Mouse (Mus musculus): ENCODE results near the gene Sftpd.

Gene Sftpd

GRCm38 (mm10) chr14:41160743-41161142 is 24.2 kb downstream of the Sftpd start:
- Histone ChIP-seq H3K4me1 (replicated peaks; ENCODE audit: low read depth, low read length) (no peaks in the 10 kb centered on the region), H3K27me3 (ENCODE audit: insufficient read depth, low read length) (no peaks in the 10 kb centered on the region), H3K4me3 (replicated peaks; ENCODE audit: low read length) (no peak overlapping the region), H3K9me3 (ENCODE audit: low read length) (no peaks in the 10 kb centered on the region), H3K36me3 (ENCODE audit: insufficient read depth, low read length) (no peaks in the 10 kb centered on the region)
- TF ChIP-seq NANOG (IDR thresholded peaks at IDR 0.05; ENCODE audit: borderline replicate concordance, low read length) (no peak), CTCF (conservative IDR thresholded peaks at IDR 0.05; ENCODE audit: low read length) (no peak), POU5F1 (IDR thresholded peaks at IDR 0.05; ENCODE audit: borderline replicate concordance, low read length) (no peak)

GRCm38 (mm10) chr14:41160076-41160475 is 24.9 kb downstream of the Sftpd start:
- Histone ChIP-seq H3K4me3 (replicated peaks; ENCODE audit: low read length) (no peak overlapping the region), H3K36me3 (ENCODE audit: insufficient read depth, low read length) (no peaks in the 10 kb centered on the region), H3K9me3 (ENCODE audit: low read length) (no peaks in the 10 kb centered on the region), H3K4me1 (replicated peaks; ENCODE audit: low read depth, low read length) (no peaks in the 10 kb centered on the region), H3K27me3 (ENCODE audit: insufficient read depth, low read length) (no peaks in the 10 kb centered on the region)
- TF ChIP-seq NANOG (IDR thresholded peaks at IDR 0.05; ENCODE audit: borderline replicate concordance, low read length) (no peak), CTCF (conservative IDR thresholded peaks at IDR 0.05; ENCODE audit: low read length) (no peak), POU5F1 (IDR thresholded peaks at IDR 0.05; ENCODE audit: borderline replicate concordance, low read length) (no peak)

DNA sequence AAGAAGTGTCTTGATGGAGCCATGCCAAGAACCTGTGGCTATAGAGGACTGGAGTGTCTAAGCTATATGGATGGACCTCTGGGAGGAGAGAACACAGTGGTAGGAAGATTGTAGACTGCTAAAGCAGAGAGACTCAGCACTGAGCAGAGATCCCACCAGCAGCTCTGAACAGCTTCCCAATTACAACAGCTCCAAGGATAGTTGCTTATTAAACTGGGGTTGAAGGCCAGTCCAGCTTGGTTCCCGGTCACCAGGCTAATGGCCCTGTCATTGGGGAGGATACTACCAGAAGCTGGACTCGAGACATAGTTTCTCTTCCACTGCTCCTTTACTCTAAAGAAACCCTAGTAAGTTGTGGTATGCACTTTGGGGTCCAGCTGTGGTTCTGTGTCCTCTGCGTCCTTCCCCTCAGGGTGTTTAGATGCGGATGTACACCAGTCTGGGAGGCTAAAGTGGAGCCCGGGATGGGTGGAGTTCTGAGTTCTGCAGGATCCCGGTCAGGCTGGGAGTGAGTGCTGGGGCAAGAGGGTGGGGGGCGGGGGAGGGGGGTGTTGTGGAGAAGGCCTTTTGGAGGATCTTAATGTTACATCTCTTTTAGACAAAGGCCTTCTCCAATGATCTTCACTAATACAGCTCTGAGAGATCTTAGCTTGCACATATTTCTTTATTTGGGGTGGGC is 33.6 kb downstream of the Sftpd start, which contains the start of gene Mbl1:
Mbl1 (plus strand) TSS at position 239 of the 679 bp plus-strand sequence.
- Histone ChIP-seq H3K4me1 (replicated peaks; ENCODE audit: low read depth, low read length) (no peaks in the 10 kb centered on the region), H3K27me3 (ENCODE audit: insufficient read depth, low read length) (no peaks in the 10 kb centered on the region), H3K4me3 (replicated peaks; ENCODE audit: low read length) (no peak within 1 kb of the TSS), H3K36me3 (ENCODE audit: insufficient read depth, low read length) (no peaks in the 10 kb centered on the region), H3K9me3 (ENCODE audit: low read length) (no peaks in the 10 kb centered on the region)
- TF ChIP-seq POU5F1 (IDR thresholded peaks at IDR 0.05; ENCODE audit: borderline replicate concordance, low read length) (no peak), CTCF (conservative IDR thresholded peaks at IDR 0.05; ENCODE audit: low read length) (no peak), NANOG (IDR thresholded peaks at IDR 0.05; ENCODE audit: borderline replicate concordance, low read length) (no peak)

DNA sequence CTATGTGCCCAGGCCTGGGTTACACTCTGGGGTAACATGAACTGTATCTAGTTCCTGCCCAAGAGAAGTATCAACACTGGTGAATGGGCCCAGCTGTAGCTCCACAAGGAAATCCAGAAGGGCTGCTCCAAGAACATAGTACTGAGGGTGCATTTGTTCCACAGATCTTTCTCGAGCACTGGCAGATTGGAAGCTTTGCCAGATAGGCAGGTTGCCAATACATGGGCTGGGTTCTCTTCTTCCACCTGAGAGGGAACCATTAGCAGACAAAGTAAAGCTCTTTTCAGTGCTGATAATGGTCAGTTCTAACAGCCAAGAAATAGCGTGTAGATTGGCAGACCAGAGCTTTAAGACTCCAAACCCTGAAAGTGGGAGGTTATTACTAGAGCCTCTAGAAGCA is 37.6 kb downstream of the Sftpd start:
- Histone ChIP-seq H3K9me3 (ENCODE audit: low read length) (no peaks in the 10 kb centered on the region), H3K36me3 (ENCODE audit: insufficient read depth, low read length) (no peaks in the 10 kb centered on the region), H3K4me1 (replicated peaks; ENCODE audit: low read depth, low read length) (no peaks in the 10 kb centered on the region), H3K4me3 (replicated peaks; ENCODE audit: low read length) (no peak overlapping the region), H3K27me3 (ENCODE audit: insufficient read depth, low read length) (no peaks in the 10 kb centered on the region)
- TF ChIP-seq NANOG (IDR thresholded peaks at IDR 0.05; ENCODE audit: borderline replicate concordance, low read length) (no peak), POU5F1 (IDR thresholded peaks at IDR 0.05; ENCODE audit: borderline replicate concordance, low read length) (no peak), CTCF (conservative IDR thresholded peaks at IDR 0.05; ENCODE audit: low read length) (no peak)

GRCm38 (mm10) chr14:41146922-41147321 is 38.0 kb downstream of the Sftpd start:
- TF ChIP-seq NANOG (IDR thresholded peaks at IDR 0.05; ENCODE audit: borderline replicate concordance, low read length) (no peak), CTCF (conservative IDR thresholded peaks at IDR 0.05; ENCODE audit: low read length) (no peak), POU5F1 (IDR thresholded peaks at IDR 0.05; ENCODE audit: borderline replicate concordance, low read length) (no peak)
- no peaks in the 10 kb centered on the region for H3K9me3 ChIP-seq (ENCODE audit: low read length)
- H3K36me3 ChIP-seq (ENCODE audit: insufficient read depth, low read length) = no peaks in the 10 kb centered on the region
- no peaks in the 10 kb centered on the region for H3K27me3 ChIP-seq (ENCODE audit: insufficient read depth, low read length)
- H3K4me1 ChIP-seq (replicated peaks; ENCODE audit: low read depth, low read length) = no peaks in the 10 kb centered on the region
- no peak overlapping the region for H3K4me3 ChIP-seq (replicated peaks; ENCODE audit: low read length)

DNA sequence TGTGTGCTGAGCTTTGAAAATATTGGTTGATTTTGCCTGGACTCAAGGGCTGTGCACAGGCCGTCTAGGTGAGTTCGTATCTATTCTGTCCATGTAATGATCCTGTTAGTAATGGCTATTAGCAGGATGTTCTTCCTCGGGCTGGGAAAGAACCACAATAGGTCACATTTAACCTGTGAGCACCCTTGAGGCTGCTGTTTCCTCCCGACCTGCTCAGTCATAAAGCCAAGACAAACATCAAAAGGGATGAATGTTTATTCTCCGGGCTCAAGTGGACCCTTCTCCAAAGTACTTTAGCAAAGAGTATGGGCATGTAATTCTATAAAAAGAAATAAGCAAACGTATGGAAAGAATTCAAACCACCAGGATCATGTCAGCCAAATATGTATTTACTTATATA is 38.9 kb downstream of the Sftpd start:
- Histone ChIP-seq H3K36me3 (ENCODE audit: insufficient read depth, low read length) (no peaks in the 10 kb centered on the region), H3K27me3 (ENCODE audit: insufficient read depth, low read length) (no peaks in the 10 kb centered on the region), H3K9me3 (ENCODE audit: low read length) (no peaks in the 10 kb centered on the region), H3K4me1 (replicated peaks; ENCODE audit: low read depth, low read length) (no peaks in the 10 kb centered on the region), H3K4me3 (replicated peaks; ENCODE audit: low read length) (no peak overlapping the region)
- no peak for TF ChIP-seq POU5F1 (IDR thresholded peaks at IDR 0.05; ENCODE audit: borderline replicate concordance, low read length)
- no peak for TF ChIP-seq CTCF (conservative IDR thresholded peaks at IDR 0.05; ENCODE audit: low read length)
- no peak for TF ChIP-seq NANOG (IDR thresholded peaks at IDR 0.05; ENCODE audit: borderline replicate concordance, low read length)

GRCm38 (mm10) chr14:41140686-41141085 is 44.3 kb downstream of the Sftpd start:
- Histone ChIP-seq H3K4me1 (replicated peaks; ENCODE audit: low read depth, low read length) (no peaks in the 10 kb centered on the region), H3K36me3 (ENCODE audit: insufficient read depth, low read length) (no peaks in the 10 kb centered on the region), H3K4me3 (replicated peaks; ENCODE audit: low read length) (no peak overlapping the region), H3K27me3 (ENCODE audit: insufficient read depth, low read length) (no peaks in the 10 kb centered on the region), H3K9me3 (ENCODE audit: low read length) (no peaks in the 10 kb centered on the region)
- TF ChIP-seq NANOG (IDR thresholded peaks at IDR 0.05; ENCODE audit: borderline replicate concordance, low read length) (no peak), CTCF (conservative IDR thresholded peaks at IDR 0.05; ENCODE audit: low read length) (no peak), POU5F1 (IDR thresholded peaks at IDR 0.05; ENCODE audit: borderline replicate concordance, low read length) (no peak)

GRCm38 (mm10) chr14:41137006-41137405 is 47.9 kb downstream of the Sftpd start:
- Histone ChIP-seq H3K36me3 (ENCODE audit: insufficient read depth, low read length) (no peaks in the 10 kb centered on the region), H3K9me3 (ENCODE audit: low read length) (no peaks in the 10 kb centered on the region), H3K4me3 (replicated peaks; ENCODE audit: low read length) (no peak overlapping the region), H3K4me1 (replicated peaks; ENCODE audit: low read depth, low read length) (no peaks in the 10 kb centered on the region), H3K27me3 (ENCODE audit: insufficient read depth, low read length) (no peaks in the 10 kb centered on the region)
- TF ChIP-seq NANOG (IDR thresholded peaks at IDR 0.05; ENCODE audit: borderline replicate concordance, low read length) (no peak), POU5F1 (IDR thresholded peaks at IDR 0.05; ENCODE audit: borderline replicate concordance, low read length) (no peak), CTCF (conservative IDR thresholded peaks at IDR 0.05; ENCODE audit: low read length) (no peak)

- Histone ChIP-seq H3K4me1 (replicated peaks; ENCODE audit: low read depth, low read length) (no peaks in the 10 kb centered on the region), H3K9me3 (ENCODE audit: low read length) (no peaks in the 10 kb centered on the region), H3K27me3 (ENCODE audit: insufficient read depth, low read length) (no peaks in the 10 kb centered on the region), H3K36me3 (ENCODE audit: insufficient read depth, low read length) (no peaks in the 10 kb centered on the region), H3K4me3 (replicated peaks; ENCODE audit: low read length) (no peak within 1 kb of the TSS)
- no peak for TF ChIP-seq CTCF (conservative IDR thresholded peaks at IDR 0.05; ENCODE audit: low read length)
- TF ChIP-seq POU5F1 (IDR thresholded peaks at IDR 0.05; ENCODE audit: borderline replicate concordance, low read length) = no peak
- no peak for TF ChIP-seq NANOG (IDR thresholded peaks at IDR 0.05; ENCODE audit: borderline replicate concordance, low read length)
Measured at GRCm38 (mm10) chr14:41131540-41131939, 53.4 kb downstream of the Sftpd start, which contains the start of gene Sftpa1. TSS of gene Sftpa1 (plus strand) at chr14:41131782.
